ENCODE assay signal across 8 mouse cellular contexts in genomic region chr5:137649669-137650571, GRCm38 (mm10). TPM values are rescaled to one million over a fixed set of nuclear protein-coding genes. Genes with fewer than 3 reads are reported as not detected.
DNase-seq lines count a peak whose midpoint lies in the region; ATAC-seq and TF ChIP-seq lines count a peak whose summit lies in the region.

No protein-coding gene starts in this region.

- H3K27me3 ChIP-seq in spleen, adult 2 months (ENCODE audit: control insufficient read depth, insufficient read depth, low read length), result no peaks in the 10 kb centered on the region
- H3K27me3 ChIP-seq in liver, embryonic 12.5 days (replicated peaks), result peaks cover 27% of the 10 kb centered on the region

- H3K4me1 ChIP-seq in spleen, adult 2 months (ENCODE audit: control insufficient read depth, insufficient read depth, insufficient read length), result peaks cover 14% of the 10 kb centered on the region
- peaks cover 68% of the 10 kb centered on the region for H3K4me1 ChIP-seq in liver, embryonic 12.5 days

- H3K4me2 ChIP-seq in liver, embryonic 12.5 days, result peak overlapping the region; percentile 21

- peak; percentile 29 for DNase-seq in embryo, embryonic 10 days (ENCODE audit: low spot score)
- no peak for DNase-seq in embryo, embryonic 11 days
- no peak for DNase-seq in spleen, adult 2 months (ENCODE audit: low read depth in 1 of 2, low spot score in 2 of 2)
- no peak for DNase-seq in spleen, adult 18-20 months
- peak; percentile 52 for DNase-seq in testis, postnatal 14 days (ENCODE audit: low spot score)
- DNase-seq in cerebellum, adult 11 months, result no peak

- 0 out of 2 replicates have a peak overlapping the region, but pooled peaks have one; percentile 3 for H3K9ac ChIP-seq in liver, embryonic 12.5 days

- peaks cover 2% of the 10 kb centered on the region for H3K36me3 ChIP-seq in spleen, adult 2 months (ENCODE audit: control insufficient read depth, insufficient read depth, low read length)
- peaks cover 42% of the 10 kb centered on the region for H3K36me3 ChIP-seq in liver, embryonic 12.5 days

- peak overlapping the region; percentile 26; the same call in 1 of the 2 replicates for H3K27ac ChIP-seq in spleen, adult 2 months (ENCODE audit: insufficient read depth, low read length)
- H3K27ac ChIP-seq in liver, embryonic 12.5 days, result peak overlapping the region; percentile 65

- WGBS in spleen, adult 2 months, result 72% methylated on average over 18 of the region's 18 CpGs
- 19% methylated on average over 18 of the region's 18 CpGs for WGBS in liver, embryonic 12.5 days (ENCODE audit: insufficient replicate concordance)

- no peaks in the 10 kb centered on the region for H3K9me3 ChIP-seq in liver, embryonic 12.5 days (replicated peaks)

- H3K4me3 ChIP-seq in spleen, adult 2 months (ENCODE audit: extremely low read depth, insufficient read depth, insufficient read length), result no peak overlapping the region
- no peak overlapping the region for H3K4me3 ChIP-seq in liver, embryonic 12.5 days

- TF ChIP-seq POLR2A in spleen, adult 2 months (IDR thresholded peaks at IDR 0.05; ENCODE audit: low read depth, low read length), result no peak

- no peak for TF ChIP-seq CTCF in spleen, adult 2 months (IDR thresholded peaks at IDR 0.05; ENCODE audit: extremely low read depth, insufficient read depth, insufficient read length, insufficient replicate concordance)

- peak; percentile 47 for ATAC-seq in liver, embryonic 12.5 days
- ATAC-seq in frontal cortex, adult (ENCODE audit: low TSS enrichment), result no peak

RNA-seq across cellular contexts. Expression of gene Irs3, which starts 4.4 kb away (rescaled TPM):
- 0.79 and 1.0 TPM in 2 replicates for polyA plus RNA-seq in spleen, adult 2 months (2012; rRNA removed)
- polyA plus RNA-seq in liver, embryonic 12.5 days (2016; fragmentation: Nextera tagmentation; extraction: Ambion mirVana), result 0.05 and 0.07 TPM in 2 replicates

RNA-seq across cellular contexts. Expression of gene Sap25, which starts 8.8 kb away (rescaled TPM):
- polyA plus RNA-seq in spleen, adult 2 months (2012; rRNA removed), result 328 and 407 TPM in 2 replicates
- 6.0 and 6.5 TPM in 2 replicates for polyA plus RNA-seq in liver, embryonic 12.5 days (2016; fragmentation: Nextera tagmentation; extraction: Ambion mirVana)

RNA-seq across cellular contexts. Expression of gene Gm20605, which starts 20.9 kb away (rescaled TPM):
- polyA plus RNA-seq in spleen, adult 2 months (2012; rRNA removed), result 69.4 and 70.9 TPM in 2 replicates
- polyA plus RNA-seq in liver, embryonic 12.5 days (2016; fragmentation: Nextera tagmentation; extraction: Ambion mirVana), result 7.8 and 9.0 TPM in 2 replicates

RNA-seq across cellular contexts. Expression of gene Lrch4, which starts 21.0 kb away (rescaled TPM):
- 249 and 293 TPM in 2 replicates for polyA plus RNA-seq in spleen, adult 2 months (2012; rRNA removed)
- polyA plus RNA-seq in liver, embryonic 12.5 days (2016; fragmentation: Nextera tagmentation; extraction: Ambion mirVana), result 33.4 and 36.0 TPM in 2 replicates

RNA-seq across cellular contexts. Expression of gene Fbxo24, which starts 21.1 kb away (rescaled TPM):
- polyA plus RNA-seq in spleen, adult 2 months (2012; rRNA removed), result 0.25 and 0.26 TPM in 2 replicates
- polyA plus RNA-seq in liver, embryonic 12.5 days (2016; fragmentation: Nextera tagmentation; extraction: Ambion mirVana), result 0.10 TPM in 1 of 2 replicates, not detected in the other

Comparison
In these comparisons a context has a peak if more than half of its experiments do, and no peak if none do; other contexts are left out.
1. DNase-seq: peak in embryo, embryonic 10 days (single experiment) and testis, postnatal 14 days (single experiment); none in embryo, embryonic 11 days (single experiment), spleen, adult 2 months (0 of 2), spleen, adult 18-20 months (0 of 2) and cerebellum, adult 11 months (single experiment).
2. RNA of gene Sap25, which starts 8.8 kb away (polyA plus RNA-seq): 328 to 407 TPM in spleen, adult 2 months; 6.0 to 6.5 TPM in liver, embryonic 12.5 days; every median in the first group is over 10 times any median in the second.